Mouse (Mus musculus): ENCODE measurements at regions not wholly inside any gene's neighbourhood (a gene's known extent, or its start where the extent isn't known, plus 50 kb on each side); places are given as distances from the start of the nearest gene placed in this dataset.
A peak's percentile ranks its signal among the peaks of the same experiment; 100 is the strongest.

- peak in 1 of 2 experiments; percentile 25 for DNase-seq
Observed at GRCm38 (mm10) chr5:97222489-97223237, 111.3 kb upstream of the Paqr3 start.

DNA sequence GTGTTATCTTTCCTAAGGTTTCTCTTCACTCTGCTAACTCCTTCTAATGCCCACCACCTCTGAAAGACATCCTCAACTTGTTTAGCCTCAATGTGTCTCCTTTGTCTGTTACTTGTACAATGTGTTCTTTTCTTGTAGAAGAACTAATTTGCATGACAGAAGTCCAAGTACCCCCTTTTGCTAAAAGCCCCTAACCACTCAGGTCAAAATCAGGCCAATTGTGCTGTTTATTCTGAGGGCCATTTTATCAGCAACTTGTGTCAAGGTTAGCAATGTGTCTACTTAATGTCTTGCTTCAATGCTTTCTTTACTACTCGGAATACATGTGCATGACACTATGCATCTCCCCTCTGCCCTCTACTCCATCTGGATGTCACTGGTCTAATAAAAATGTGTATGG, 107.3 kb upstream of the Paqr3 start:
- DNase-seq, result no peak

- peak; percentile 22 to 31 for DNase-seq
Observed at GRCm38 (mm10) chr5:97205606-97206005, 94.2 kb upstream of the Paqr3 start.

DNA sequence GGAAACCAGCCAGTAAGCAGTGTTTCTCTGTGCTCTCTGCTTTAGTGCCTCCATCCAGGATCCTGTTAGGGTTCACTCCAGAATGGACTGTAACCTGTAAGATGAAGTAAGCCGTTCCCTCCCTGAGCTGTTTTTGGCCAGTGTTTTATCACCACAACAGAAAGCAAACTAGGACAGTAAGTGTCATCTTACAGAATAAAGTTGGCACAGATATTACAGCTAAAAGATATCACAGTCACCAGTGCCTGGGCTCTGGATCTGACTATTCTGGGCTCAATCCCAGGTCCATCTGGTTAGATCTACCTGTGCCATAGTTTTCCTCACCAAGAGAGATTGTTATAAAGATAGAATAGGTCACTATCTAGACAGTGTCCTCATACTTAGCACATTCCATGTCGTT, 92.9 kb upstream of the Paqr3 start:
- DNase-seq, result peak; percentile 67 to 82

DNA sequence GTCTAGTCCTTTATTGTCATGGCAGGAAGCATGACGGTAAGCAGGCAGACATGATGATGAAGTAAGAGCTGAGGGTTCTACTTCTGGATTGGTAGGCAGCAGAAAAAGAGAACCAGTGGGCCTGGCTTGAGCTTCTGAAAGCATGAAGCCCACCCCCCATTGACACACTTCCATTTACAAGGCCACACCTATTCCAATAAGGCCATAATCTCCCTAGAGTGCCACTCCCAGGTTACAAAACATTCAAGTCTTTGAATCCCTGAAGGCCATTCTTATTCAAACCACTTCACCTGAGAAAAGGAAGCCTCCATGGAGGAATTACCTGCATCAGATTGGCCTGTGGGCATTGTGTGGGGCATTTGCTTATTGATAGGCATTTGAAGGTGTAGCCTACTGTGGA, 92.2 kb upstream of the Paqr3 start:
- DNase-seq, result no peak

- DNase-seq, result no peak
Observed at GRCm38 (mm10) chr5:97202557-97202956, 91.2 kb upstream of the Paqr3 start.

GRCm38 (mm10) chr5:97200655-97201054, 89.3 kb upstream of the Paqr3 start:
- DNase-seq, result no peak

- peak; percentile 88 to 90 for DNase-seq
Observed at GRCm38 (mm10) chr5:97195281-97195660, 83.9 kb upstream of the Paqr3 start.

DNA sequence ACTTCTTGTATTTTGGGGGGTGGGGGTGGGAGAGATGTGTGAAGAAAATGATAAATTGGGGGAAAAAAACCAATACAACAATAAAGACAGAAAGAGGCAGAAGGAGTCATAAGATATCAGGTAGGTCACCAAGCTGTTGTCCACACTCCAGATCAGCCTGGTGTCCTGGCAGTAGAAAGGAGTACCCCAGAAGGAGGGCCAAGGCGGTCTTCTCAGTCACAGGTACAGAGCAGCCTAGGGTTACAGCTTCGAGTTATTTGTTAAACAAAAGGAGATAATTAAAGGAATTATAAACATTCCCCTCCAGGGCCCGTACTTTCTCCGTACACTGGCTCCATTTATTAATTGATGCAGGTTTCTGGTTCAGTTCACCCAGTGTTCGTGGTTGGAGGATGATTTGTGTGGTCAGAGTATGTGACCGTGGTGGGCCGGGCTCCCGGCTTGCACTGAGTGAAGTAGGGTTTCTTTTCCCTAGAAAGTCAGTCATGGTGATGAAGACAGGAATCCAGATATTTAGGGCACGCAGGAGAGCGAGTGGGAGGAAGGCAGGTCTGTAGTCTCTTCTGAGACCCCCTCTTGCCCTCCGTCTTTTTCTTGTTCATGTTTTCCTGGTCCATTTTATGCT, 83.4 kb upstream of the Paqr3 start:
- peak in 1 of 2 experiments; percentile 39 for DNase-seq

- no peak for DNase-seq
Observed at GRCm38 (mm10) chr5:97192656-97193055, 81.3 kb upstream of the Paqr3 start.

GRCm38 (mm10) chr5:97190695-97191094, 79.3 kb upstream of the Paqr3 start:
- DNase-seq, result no peak

- no peak for DNase-seq
Observed at GRCm38 (mm10) chr5:97184512-97184911, 73.1 kb upstream of the Paqr3 start.

DNA sequence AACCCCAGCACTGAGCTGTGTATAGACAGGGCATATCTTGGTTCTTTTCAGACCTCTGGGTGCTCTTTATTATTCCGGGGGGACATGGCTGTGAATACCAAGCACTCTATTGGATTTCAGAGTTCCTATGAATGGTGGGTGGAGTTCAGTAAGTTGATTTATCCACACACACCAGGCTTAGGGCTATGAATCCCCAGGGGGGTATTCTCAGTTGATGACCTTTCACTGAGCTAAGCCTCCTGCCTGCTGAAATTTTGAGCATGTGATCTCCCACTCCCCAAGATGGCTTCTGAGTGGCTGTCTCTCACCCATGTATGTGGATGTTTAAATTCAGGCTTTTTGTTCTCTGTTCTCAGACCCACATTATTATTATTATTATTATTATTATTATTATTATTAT, 69.9 kb upstream of the Paqr3 start:
- DNase-seq, result no peak

- DNase-seq, result no peak
Observed at GRCm38 (mm10) chr5:97174446-97174845, 63.0 kb upstream of the Paqr3 start.

DNA sequence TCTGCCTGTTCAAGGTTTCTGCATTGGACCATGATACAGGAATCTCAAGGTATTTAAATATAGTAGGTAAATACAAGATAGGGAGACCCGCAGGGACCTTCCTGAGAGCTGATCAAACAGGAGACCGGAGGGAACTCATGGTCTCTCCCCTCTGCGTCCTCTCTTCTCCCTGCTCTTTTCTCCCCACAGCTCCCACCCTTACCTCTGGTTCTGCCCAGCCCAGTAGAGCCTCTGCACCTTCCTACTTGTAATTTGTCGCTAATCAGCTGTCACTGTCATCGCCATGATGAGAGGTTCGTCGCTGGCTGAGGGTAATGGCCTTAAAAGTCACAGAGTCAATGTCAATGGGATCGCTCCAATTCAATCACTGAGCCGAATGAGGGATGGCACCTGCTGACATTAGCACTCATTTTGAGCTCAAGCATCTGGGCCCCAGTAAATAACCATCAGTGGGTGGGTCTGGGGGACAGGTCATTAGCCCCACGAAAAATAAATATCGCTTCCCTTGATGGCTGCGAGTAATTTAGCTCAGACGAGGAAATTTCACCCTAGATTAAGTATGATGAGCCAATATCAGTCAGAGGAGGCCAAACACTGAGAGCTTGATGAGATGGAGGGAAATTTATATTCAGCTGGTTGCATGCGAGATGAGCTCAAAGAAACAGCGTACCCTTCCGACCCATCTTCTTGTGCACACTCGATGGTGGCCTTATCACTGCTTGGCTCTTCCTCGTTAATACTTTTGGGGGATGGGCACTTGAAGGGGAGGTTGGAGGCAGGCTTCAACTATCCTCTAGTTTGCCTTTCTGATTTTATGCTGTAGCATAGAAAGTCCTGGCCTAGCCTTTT, 56.2 kb upstream of the Paqr3 start:
- no peak for DNase-seq

GRCm38 (mm10) chr5:97166128-97166883, 54.9 kb upstream of the Paqr3 start:
- DNase-seq, result no peak
